Mouse (Mus musculus): Measurements from ENCODE around the gene Plxna1. TPM values are rescaled to one million over a fixed set of nuclear protein-coding genes. Genes with fewer than 3 reads are reported as not detected.

Plxna1 gene
- total and polyA plus RNA-seq, 3 experiments = 7.2 to 25.8 TPM; not detected in 1

GRCm38 (mm10) chr6:89285116-89285515 lies 77.3 kb downstream of the Plxna1 start:
- TF ChIP-seq TBP (IDR thresholded peaks at IDR 0.05; ENCODE audit: low read depth, low read length) (no peak), POLR2A (IDR thresholded peaks at IDR 0.05; ENCODE audit: control insufficient read depth in 1 of 2, insufficient read depth in 1 of 2, low read depth in 1 of 2, low read length in 2 of 2, poor library complexity in 1 of 2) (no peak), ZC3H11A (IDR thresholded peaks at IDR 0.05; ENCODE audit: low read depth, low read length) (no peak), MAFK (IDR thresholded peaks at IDR 0.05; ENCODE audit: borderline replicate concordance, low read depth, low read length) (no peak)
- H3K27ac ChIP-seq (ENCODE audit: control insufficient read depth, low read depth, low read length) = no peak overlapping the region
- H3K4me1 ChIP-seq (ENCODE audit: control insufficient read depth in 1 of 2, insufficient read depth in 2 of 2, low read length in 2 of 2) = no peaks in the 10 kb centered on the region
- no peak overlapping the region for H3K9ac ChIP-seq (ENCODE audit: control insufficient read depth, low read depth, low read length, poor library complexity, severe bottlenecking)
- H3K4me3 ChIP-seq (ENCODE audit: control insufficient read depth in 1 of 2, insufficient read depth in 1 of 2, low read depth in 2 of 2, low read length in 2 of 2) = no peak overlapping the region
- no peaks in the 10 kb centered on the region for H3K79me2 ChIP-seq (ENCODE audit: control insufficient read depth, insufficient read depth, low read length, poor library complexity)
- DNase-seq (ENCODE audit: low read depth, low spot score) = no peak
- H3K9me3 ChIP-seq (replicated peaks; ENCODE audit: insufficient read depth, low read length) = no peaks in the 10 kb centered on the region
- no peaks in the 10 kb centered on the region for H3K27me3 ChIP-seq (ENCODE audit: control insufficient read depth in 1 of 2, insufficient read depth in 2 of 2, low read length in 2 of 2)
- H3K36me3 ChIP-seq (ENCODE audit: control insufficient read depth in 1 of 2, insufficient read depth in 2 of 2, low read length in 2 of 2) = no peaks in the 10 kb centered on the region

- Histone ChIP-seq H3K9me3 (replicated peaks; ENCODE audit: insufficient read depth, low read length) (no peaks in the 10 kb centered on the region), H3K36me3 (ENCODE audit: control insufficient read depth in 1 of 2, insufficient read depth in 2 of 2, low read length in 2 of 2) (no peaks in the 10 kb centered on the region), H3K9ac (ENCODE audit: control insufficient read depth, low read depth, low read length, poor library complexity, severe bottlenecking) (no peak overlapping the region), H3K4me1 (ENCODE audit: control insufficient read depth in 1 of 2, insufficient read depth in 2 of 2, low read length in 2 of 2) (no peaks in the 10 kb centered on the region), H3K4me3 (ENCODE audit: control insufficient read depth in 1 of 2, insufficient read depth in 1 of 2, low read depth in 2 of 2, low read length in 2 of 2) (no peak overlapping the region), H3K27me3 (ENCODE audit: control insufficient read depth in 1 of 2, insufficient read depth in 2 of 2, low read length in 2 of 2) (no peaks in the 10 kb centered on the region; a peak in 1 of 4 replicates), H3K79me2 (ENCODE audit: control insufficient read depth, insufficient read depth, low read length, poor library complexity) (no peaks in the 10 kb centered on the region), H3K27ac (ENCODE audit: control insufficient read depth, low read depth, low read length) (no peak overlapping the region)
- DNase-seq (ENCODE audit: low read depth, low spot score) = no peak
- TF ChIP-seq MAZ (IDR thresholded peaks at IDR 0.05; ENCODE audit: low read depth, low read length) (no peak), TCF12 (IDR thresholded peaks at IDR 0.05; ENCODE audit: low read depth, low read length) (no peak), SMC3 (IDR thresholded peaks at IDR 0.05; ENCODE audit: low read depth, low read length) (peak; percentile 16; the same call in 1 of the 2 replicates), CTCF (IDR thresholded peaks at IDR 0.05 in 2 of 3, conservative IDR thresholded peaks at IDR 0.05 in 1 of 3; ENCODE audit: control insufficient read depth in 1 of 3, insufficient read depth in 1 of 3, low read depth in 2 of 3, low read length in 3 of 3, poor library complexity in 1 of 3, severe bottlenecking in 1 of 3) (peak; percentile 26 to 42 (median 29)), ELF1 (IDR thresholded peaks at IDR 0.05; ENCODE audit: low read depth, low read length) (no peak), RAD21 (IDR thresholded peaks at IDR 0.05; ENCODE audit: low read depth, low read length) (peak; percentile 8)
These were observed 79.3 kb downstream of the Plxna1 start for GRCm38 (mm10) chr6:89283095-89283494.

GRCm38 (mm10) chr6:89282626-89283025 lies 79.8 kb downstream of the Plxna1 start:
- Histone ChIP-seq H3K4me1 (ENCODE audit: control insufficient read depth in 1 of 2, insufficient read depth in 2 of 2, low read length in 2 of 2) (no peaks in the 10 kb centered on the region), H3K27me3 (ENCODE audit: control insufficient read depth in 1 of 2, insufficient read depth in 2 of 2, low read length in 2 of 2) (no peaks in the 10 kb centered on the region; a peak in 2 of 4 replicates), H3K9me3 (replicated peaks; ENCODE audit: insufficient read depth, low read length) (no peaks in the 10 kb centered on the region), H3K79me2 (ENCODE audit: control insufficient read depth, insufficient read depth, low read length, poor library complexity) (no peaks in the 10 kb centered on the region), H3K36me3 (ENCODE audit: control insufficient read depth in 1 of 2, insufficient read depth in 2 of 2, low read length in 2 of 2) (no peaks in the 10 kb centered on the region), H3K9ac (ENCODE audit: control insufficient read depth, low read depth, low read length, poor library complexity, severe bottlenecking) (no peak overlapping the region), H3K4me3 (ENCODE audit: control insufficient read depth in 1 of 2, insufficient read depth in 1 of 2, low read depth in 2 of 2, low read length in 2 of 2) (no peak overlapping the region), H3K27ac (ENCODE audit: control insufficient read depth, low read depth, low read length) (no peak overlapping the region)
- TF ChIP-seq ETS1 (IDR thresholded peaks at IDR 0.05; ENCODE audit: low read depth, low read length) = no peak
- DNase-seq (ENCODE audit: low read depth, low spot score) = no peak

Data from MEL (cell line).